Mouse (Mus musculus) CH12.LX (cell line): Measurements from ENCODE around the gene Napsa. TPM values are rescaled to one million over a fixed set of nuclear protein-coding genes. Genes with fewer than 3 reads are reported as not detected.

Source experiments
- DNase-seq: peaks from one replicate; pipeline ENCODE4 v3.0.0-alpha.2; 2013; ENCODE audit errors: extremely low read depth
- H3K27ac ChIP-seq: 2 replicates; pipeline ENCODE4 v1.5.1; 2012; ENCODE audit warnings: low read depth, mild to moderate bottlenecking, control low read depth, moderate library complexity; ENCODE audit not compliant: insufficient read depth
- H3K27me3 ChIP-seq: replicated peaks from 2 replicates; pipeline ENCODE3; 2012; ENCODE audit warnings: inconsistent platforms
- H3K36me3 ChIP-seq, 2 experiments: replicated peaks in 1 of 2; 2 replicates each; pipeline versions ENCODE3 to v1.6.1; 2012; ENCODE audit warnings: inconsistent platforms in 1 of 2, low read length in 1 of 2, mild to moderate bottlenecking in 1 of 2, mixed read lengths in 1 of 2, moderate library complexity in 1 of 2; ENCODE audit not compliant: control insufficient read depth in 1 of 2, insufficient read depth in 1 of 2
- H3K4me1 ChIP-seq, 2 experiments: 2 replicates each; pipeline ENCODE4 v1.6.1; 2012; ENCODE audit warnings: inconsistent platforms in 1 of 2, moderate library complexity in 1 of 2; ENCODE audit not compliant: insufficient read depth in 2 of 2, control insufficient read depth in 1 of 2
- H3K4me2 ChIP-seq: 2 replicates; pipeline ENCODE4 v1.6.1; 2012; ENCODE audit warnings: low read depth, mild to moderate bottlenecking, control low read depth; ENCODE audit not compliant: poor library complexity, insufficient read depth, severe bottlenecking
- H3K4me3 ChIP-seq, 3 experiments: fragments of 150-350 bp in 1 of 3; sonication (generic) in 1 of 3; replicated peaks in 1 of 3; 2 replicates each; pipeline versions ENCODE3 to v1.5.1; 2011 to 2012; ENCODE audit warnings: low read depth in 2 of 3, low read length in 2 of 3, mild to moderate bottlenecking in 2 of 3, moderate library complexity in 2 of 3, control low read depth in 1 of 3, improper control_type of control experiment in 1 of 3, inconsistent platforms in 1 of 3, mixed read lengths in 1 of 3; ENCODE audit not compliant: poor library complexity in 1 of 3
- H3K79me2 ChIP-seq: replicated peaks from 2 replicates; pipeline ENCODE4 v1.6.1; 2012; ENCODE audit warnings: mild to moderate bottlenecking, moderate library complexity; ENCODE audit not compliant: control insufficient read depth, poor library complexity, insufficient read depth, severe bottlenecking; ENCODE audit errors: extremely low read depth
- H3K9ac ChIP-seq: 2 replicates; pipeline ENCODE4 v1.6.1; 2012; ENCODE audit warnings: low read depth, mild to moderate bottlenecking, control low read depth, moderate library complexity; ENCODE audit not compliant: insufficient read depth
- H3K9me3 ChIP-seq: replicated peaks from 2 replicates; pipeline ENCODE3; 2012; ENCODE audit warnings: low read length, inconsistent platforms, mixed read lengths
- CHD1 ChIP-seq: IDR thresholded peaks from 2 replicates; pipeline ENCODE4 v1.6.1; 2012; ENCODE audit warnings: low read depth, low read length, improper control_type of control experiment, inconsistent platforms
- CHD2 ChIP-seq: IDR thresholded peaks from 2 replicates; pipeline ENCODE4 v1.6.1; 2011; ENCODE audit warnings: low read length, improper control_type of control experiment
- CTCF ChIP-seq, 2 experiments: IDR thresholded peaks in 1 of 2; conservative IDR thresholded peaks in 1 of 2; 2 replicates each; pipeline ENCODE4 v1.5.1; 2011 to 2012; ENCODE audit warnings: low read depth in 2 of 2, low read length in 2 of 2, improper control_type of control experiment in 1 of 2, inconsistent platforms in 1 of 2, mild to moderate bottlenecking in 1 of 2, moderate library complexity in 1 of 2
- E2F4 ChIP-seq: IDR thresholded peaks from 2 replicates; pipeline ENCODE4 v1.6.1; 2011; ENCODE audit warnings: low read depth, low read length, improper control_type of control experiment; ENCODE audit not compliant: insufficient replicate concordance
- ETS1 ChIP-seq: conservative IDR thresholded peaks from 2 replicates; pipeline ENCODE4 v1.6.1; 2012; ENCODE audit warnings: low read depth, mild to moderate bottlenecking, inconsistent platforms, low read length, improper control_type of control experiment, moderate library complexity
- GABPA ChIP-seq: IDR thresholded peaks from 2 replicates; pipeline ENCODE4 v1.6.1; 2012; ENCODE audit warnings: low read depth, low read length, improper control_type of control experiment, inconsistent platforms; ENCODE audit not compliant: insufficient replicate concordance
- IRF4 ChIP-seq: IDR thresholded peaks from 2 replicates; pipeline ENCODE4 v1.6.1; 2014; ENCODE audit warnings: low read depth, mild to moderate bottlenecking, inconsistent platforms, low read length, improper control_type of control experiment
- JUN ChIP-seq: IDR thresholded peaks from 2 replicates; pipeline ENCODE4 v1.6.1; 2011; ENCODE audit warnings: low read depth, mild to moderate bottlenecking, low read length, improper control_type of control experiment, moderate library complexity; ENCODE audit not compliant: insufficient read depth
- JUND ChIP-seq: conservative IDR thresholded peaks from 2 replicates; pipeline ENCODE4 v1.6.1; 2011; ENCODE audit warnings: low read depth, low read length, improper control_type of control experiment
- KAT2A ChIP-seq: IDR thresholded peaks from 2 replicates; pipeline ENCODE4 v1.6.1; 2012; ENCODE audit warnings: low read length, improper control_type of control experiment, inconsistent platforms; ENCODE audit not compliant: insufficient replicate concordance
- MAFK ChIP-seq: IDR thresholded peaks from 2 replicates; pipeline ENCODE4 v1.6.1; 2011; ENCODE audit warnings: low read length, improper control_type of control experiment; ENCODE audit not compliant: insufficient replicate concordance
- MAX ChIP-seq: IDR thresholded peaks from 2 replicates; pipeline ENCODE4 v1.6.1; 2011; ENCODE audit warnings: low read length, improper control_type of control experiment
- MEF2A ChIP-seq: IDR thresholded peaks from 2 replicates; pipeline ENCODE4 v1.6.1; 2014; ENCODE audit warnings: low read depth, mild to moderate bottlenecking, inconsistent platforms, low read length, improper control_type of control experiment, borderline replicate concordance
- MXI1 ChIP-seq: IDR thresholded peaks from 2 replicates; pipeline ENCODE4 v1.6.1; 2011; ENCODE audit warnings: mild to moderate bottlenecking, low read depth, low read length, improper control_type of control experiment
- NELFE ChIP-seq: IDR thresholded peaks from 2 replicates; pipeline ENCODE4 v1.6.1; 2011; ENCODE audit warnings: low read depth, low read length, improper control_type of control experiment
- PAX5 ChIP-seq: IDR thresholded peaks from 2 replicates; pipeline ENCODE4 v1.6.1; 2012; ENCODE audit warnings: low read length, inconsistent platforms, mixed read lengths
- POLR2A ChIP-seq: IDR thresholded peaks from 2 replicates; pipeline ENCODE4 v1.6.1; 2011; ENCODE audit warnings: low read depth, mild to moderate bottlenecking, improper control_type of control experiment, low read length
- POLR2AphosphoS2 ChIP-seq: IDR thresholded peaks from 2 replicates; pipeline ENCODE4 v1.6.1; 2011; ENCODE audit warnings: low read depth, low read length, improper control_type of control experiment
- RAD21 ChIP-seq: IDR thresholded peaks from 2 replicates; pipeline ENCODE4 v1.6.1; 2011; ENCODE audit warnings: low read depth, mild to moderate bottlenecking, low read length, improper control_type of control experiment, moderate library complexity
- SIN3A ChIP-seq: IDR thresholded peaks from 2 replicates; pipeline ENCODE4 v1.6.1; 2012; ENCODE audit warnings: low read length, improper control_type of control experiment, inconsistent platforms
- SMC3 ChIP-seq: IDR thresholded peaks from 2 replicates; pipeline ENCODE4 v1.6.1; 2011; ENCODE audit warnings: low read depth, low read length, improper control_type of control experiment
- TBP ChIP-seq: conservative IDR thresholded peaks from 2 replicates; pipeline ENCODE4 v1.6.1; 2011; ENCODE audit warnings: low read depth, low read length, improper control_type of control experiment
- TCF12 ChIP-seq: IDR thresholded peaks from 2 replicates; pipeline ENCODE4 v1.6.1; 2014; ENCODE audit warnings: low read depth, mild to moderate bottlenecking, inconsistent platforms, low read length, improper control_type of control experiment
- USF1 ChIP-seq: IDR thresholded peaks from 2 replicates; pipeline ENCODE4 v1.6.1; 2014; ENCODE audit warnings: low read depth, mild to moderate bottlenecking, inconsistent platforms, low read length, improper control_type of control experiment
- USF2 ChIP-seq: conservative IDR thresholded peaks from 2 replicates; pipeline ENCODE4 v1.6.1; 2011; ENCODE audit warnings: low read depth, low read length, improper control_type of control experiment
- ZC3H11A ChIP-seq: IDR thresholded peaks from 2 replicates; pipeline ENCODE4 v1.6.1; 2012; ENCODE audit warnings: low read depth, mild to moderate bottlenecking, inconsistent platforms, low read length, improper control_type of control experiment
- dilution Hi-C: fragments of 300-500 bp; cut with MboI; formaldehyde crosslinking; loops from 2 replicates; pipeline ENCODE4 v1.14.3; 2020; ENCODE audit warnings: low sequenced_read_pairs; ENCODE audit not compliant: extremely low pct_unique_long_range_greater_than_20kb, extremely low pct_ligation_motif_present
- in situ Hi-C: fragments of 300-500 bp; cut with MboI; formaldehyde crosslinking; loops from 3 replicates; pipeline ENCODE4 v1.14.3; 2019; ENCODE audit warnings: low sequenced_read_pairs, low pct_ligation_motif_present, low pct_unique_long_range_greater_than_20kb, mixed read lengths
- polyA plus RNA-seq: library from polyadenylated mRNA; unstranded; fragments of >175 nt; gene quantifications from 2 replicates; pipeline ENCODE4 v1.2.1, GENCODE M21; 2012; ENCODE audit warnings: low read depth; ENCODE audit not compliant: insufficient read length
- total RNA-seq, 2 experiments: library from RNA; depleted of rRNA; stranded (reverse); fragments of 300-350 nt in 1 of 2; fragments of >200 nt in 1 of 2; gene quantifications; 2 replicates each; pipeline ENCODE4 v1.2.3; 2012 to 2014

Napsa gene
- total and polyA plus RNA-seq, 3 experiments, result 175 to 253 (median 194) TPM

GRCm38 (mm10) chr7:44560435-44561400 is 11.5 kb upstream of the Napsa start:
- Histone ChIP-seq H3K4me3 (no peak overlapping the region), H3K9me3 (no peaks in the 10 kb centered on the region), H3K4me1 (peaks cover 6 to 37% of the 10 kb centered on the region in 2 experiments; a peak in 3 of 4 replicates), H3K36me3 (no peaks in the 10 kb centered on the region), H3K9ac (no peak overlapping the region), H3K79me2 (no peaks in the 10 kb centered on the region), H3K27ac (no peak overlapping the region), H3K27me3 (no peaks in the 10 kb centered on the region), H3K4me2 (no peak overlapping the region)
- in situ Hi-C loops, result no loop called here
- peak; percentile 86 for DNase-seq
- TF ChIP-seq SIN3A (no peak), NELFE (no peak), MAFK (no peak), PAX5 (no peak), JUND (no peak), KAT2A (no peak), ETS1 (no peak), MEF2A (no peak), POLR2A (no peak), RAD21 (peak; percentile 90), JUN (no peak), CHD2 (no peak), CHD1 (no peak), IRF4 (peak; percentile 14; the same call in 1 of the 2 replicates), TCF12 (no peak), USF1 (no peak), POLR2AphosphoS2 (no peak), MXI1 (no peak), USF2 (no peak), SMC3 (peak; percentile 92), MAX (no peak), CTCF (conservative IDR thresholded peaks at IDR 0.05 in 1 of 2, IDR thresholded peaks at IDR 0.05 in 1 of 2; ENCODE audit: low read depth in 2 of 2, low read length in 2 of 2) (peak; percentile 44 to 92), E2F4 (no peak), ZC3H11A (peak; percentile 59), GABPA (no peak), TBP (no peak)
- TF ChIP-seq, all 38 proteins: peak for 5
- dilution Hi-C loops, result no loop called here
